ENCODE assay signal across 23 mouse cellular contexts in genomic region chr2:129916411-129916810, GRCm38 (mm10).
"Had no signal": no experiment of that assay in that cellular context is flagged by ENCODE, and none has a peak within 500 bp of the region (broad histone marks: within the 10 kb centered on the region; RNA-seq: fewer than 3 reads in every experiment).

No protein-coding gene starts in this region.

- H3K4me3 ChIP-seq: heart, adult 2 months; heart, embryonic 12.5 days; hindbrain, embryonic 10.5 days; hindbrain, embryonic 12.5 days; intestine, embryonic 15.5 days; kidney, embryonic 15.5 days; limb, embryonic 13.5 days; limb, embryonic 15.5 days; liver, embryonic 12.5 days had no signal

- H3K9me3 ChIP-seq: heart, embryonic 12.5 days; hindbrain, embryonic 10.5 days; hindbrain, embryonic 12.5 days; intestine, embryonic 15.5 days; kidney, embryonic 15.5 days; limb, embryonic 13.5 days; limb, embryonic 15.5 days; liver, embryonic 12.5 days had no signal

- H3K27me3 ChIP-seq: intestine, embryonic 15.5 days; kidney, embryonic 15.5 days; limb, embryonic 13.5 days; limb, embryonic 15.5 days; liver, embryonic 12.5 days had no signal

- H3K4me1 ChIP-seq: hindbrain, embryonic 12.5 days; intestine, embryonic 15.5 days; liver, embryonic 12.5 days had no signal

- H3K27ac ChIP-seq: heart, adult 2 months; hindbrain, embryonic 10.5 days; hindbrain, embryonic 12.5 days; hindbrain, embryonic 14.5 days; intestine, embryonic 15.5 days; kidney, embryonic 15.5 days; kidney, postnatal 0 days; limb, embryonic 13.5 days; limb, embryonic 15.5 days; liver, embryonic 12.5 days; liver, embryonic 14.5 days had no signal

- DNase-seq: gastrocnemius, postnatal 25 days; heart, adult 2 months; heart, postnatal 10 days; heart, postnatal 4 days; kidney, adult 18-20 months; kidney, adult 8-10 months; kidney, postnatal 14 days; kidney, postnatal 36 days; layer of hippocampus, adult 9-11 months; layer of hippocampus, postnatal 36 days; left cerebral cortex, postnatal 4 days; lung, adult 18-20 months had no signal

- H3K36me3 ChIP-seq: heart, embryonic 12.5 days; hindbrain, embryonic 10.5 days; hindbrain, embryonic 12.5 days; intestine, embryonic 15.5 days; kidney, embryonic 15.5 days; limb, embryonic 13.5 days; limb, embryonic 15.5 days; liver, embryonic 12.5 days had no signal
